Mouse (Mus musculus): ENCODE measurements around the gene E030018B13Rik. TPM values are rescaled to one million over a fixed set of nuclear protein-coding genes. Genes with fewer than 3 reads are reported as not detected.

Gene E030018B13Rik
- not detected for polyA plus RNA-seq (2014; fragmentation: Illumina TruSeq; extraction: RNeasy Lipid Tissue Mini Kit (QIAGEN cat#74804); ENCODE audit: low read depth, low replicate concordance)

GRCm38 (mm10) chr7:63916268-63916907 is at the start of gene E030018B13Rik:
Gene E030018B13Rik (plus strand): TSS chr7:63916857.

GRCm38 (mm10) chr7:63938914-63939396 is 22.3 kb downstream of the E030018B13Rik start, which contains the start of gene Klf13:
Gene Klf13 (minus strand): TSS chr7:63938915.

Other genes with a start within 250 kb of the E030018B13Rik start
- gene Klf13, start 22.1 kb downstream of the E030018B13Rik start, polyA plus RNA-seq (2014; fragmentation: Illumina TruSeq; extraction: RNeasy Lipid Tissue Mini Kit (QIAGEN cat#74804); ENCODE audit: low read depth, low replicate concordance): 15.2 TPM
- gene Trpm1, start 237.0 kb downstream of the E030018B13Rik start, polyA plus RNA-seq (2014; fragmentation: Illumina TruSeq; extraction: RNeasy Lipid Tissue Mini Kit (QIAGEN cat#74804); ENCODE audit: low read depth, low replicate concordance): not detected